Mouse (Mus musculus): ENCODE measurements around the gene Hemk1.

The Hemk1 gene

DNA sequence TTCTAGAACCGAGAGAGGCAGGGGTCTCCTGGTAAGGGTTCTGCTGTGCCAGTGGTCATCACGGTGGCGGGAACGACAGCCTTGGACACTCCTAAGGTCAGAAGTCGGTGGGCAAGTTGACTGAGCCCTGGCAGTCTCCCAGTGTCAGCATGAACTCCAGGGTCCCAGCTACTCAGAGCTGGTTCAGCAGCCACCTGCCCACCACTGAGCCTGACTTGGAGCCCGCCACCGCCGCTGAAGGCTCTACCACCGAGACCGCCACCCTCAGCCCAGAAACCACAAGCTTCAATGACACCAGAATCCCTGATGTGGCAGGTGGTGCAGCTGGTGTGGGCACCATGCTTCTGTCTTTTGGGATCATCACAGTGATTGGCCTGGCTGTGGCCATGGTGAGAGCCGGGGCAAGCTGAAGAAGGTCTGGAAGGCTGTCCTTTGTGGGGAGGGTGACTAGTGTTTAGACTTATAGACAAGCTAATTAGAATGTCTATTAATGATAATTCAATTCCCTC is 4.1 kb upstream of the Hemk1 start:
- DNase-seq: no peak

DNA sequence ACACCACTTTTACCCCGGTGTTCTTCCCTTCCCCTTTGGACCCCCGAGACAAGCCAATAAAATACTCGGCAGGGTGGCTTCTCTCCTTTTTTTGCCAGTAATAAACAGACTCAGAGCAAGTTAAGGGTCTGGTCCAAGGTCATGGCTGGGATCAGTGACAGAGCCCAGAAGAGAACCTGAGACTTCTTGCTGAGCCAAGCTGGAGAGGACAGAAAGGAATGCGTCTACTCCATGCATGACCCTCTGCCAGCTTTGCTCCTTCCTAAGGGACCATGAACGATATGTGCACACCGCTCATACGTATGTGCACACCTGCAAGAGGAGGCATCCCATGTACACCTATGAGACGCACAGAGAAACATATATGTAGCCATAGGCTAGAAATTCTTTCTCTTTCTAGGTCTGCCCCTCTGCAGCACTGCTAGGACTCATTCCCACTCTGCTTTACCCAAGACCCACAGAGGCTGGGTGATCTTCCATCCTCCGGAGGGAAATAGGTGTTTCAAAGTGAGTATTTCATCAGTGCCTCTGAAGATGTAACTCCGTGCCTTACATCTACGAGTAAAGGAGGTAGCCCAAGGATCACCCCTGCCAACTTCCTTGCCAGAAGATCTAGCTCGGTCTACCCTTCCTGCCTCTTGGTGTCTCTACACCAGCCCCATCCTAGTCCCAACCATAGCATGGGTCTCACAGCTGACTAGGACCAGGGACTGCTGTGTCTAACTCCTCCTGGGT is 2.9 kb upstream of the Hemk1 start:
- DNase-seq: no peak

DNA sequence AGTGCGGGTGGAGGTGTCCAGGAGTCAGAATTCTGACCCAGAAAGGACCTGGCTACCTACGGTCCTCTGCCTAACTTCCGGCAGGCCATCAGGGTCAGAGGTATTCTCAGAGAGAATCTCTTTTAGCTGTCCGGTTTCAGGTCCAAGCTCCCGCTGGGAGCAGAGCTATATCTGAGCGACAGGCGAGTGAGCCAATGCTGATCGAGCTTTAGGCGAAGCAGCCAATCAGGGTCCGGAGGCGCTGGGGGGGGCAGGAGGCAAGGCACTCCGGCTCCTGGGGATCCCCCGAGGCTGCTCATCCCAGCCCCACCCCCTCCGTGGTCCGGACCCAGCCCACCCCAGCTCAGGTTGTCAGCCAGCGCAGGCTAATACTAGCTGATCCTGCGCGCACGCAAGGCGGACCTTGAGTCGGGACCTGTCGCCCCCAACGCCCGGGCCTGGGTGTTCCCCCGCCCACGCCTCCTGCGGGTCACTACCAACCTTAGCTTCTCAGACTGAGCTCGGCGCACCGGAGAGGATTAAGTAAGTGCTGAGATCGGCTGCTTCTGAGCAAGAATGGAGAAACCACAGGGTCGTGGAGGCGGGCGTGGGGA is 2.2 kb upstream of the Hemk1 start, which contains the start of gene 6430571L13Rik:
6430571L13Rik (plus strand) TSS at position 336 of the 593 bp plus-strand sequence.
- peak; percentile 94 for DNase-seq

DNA sequence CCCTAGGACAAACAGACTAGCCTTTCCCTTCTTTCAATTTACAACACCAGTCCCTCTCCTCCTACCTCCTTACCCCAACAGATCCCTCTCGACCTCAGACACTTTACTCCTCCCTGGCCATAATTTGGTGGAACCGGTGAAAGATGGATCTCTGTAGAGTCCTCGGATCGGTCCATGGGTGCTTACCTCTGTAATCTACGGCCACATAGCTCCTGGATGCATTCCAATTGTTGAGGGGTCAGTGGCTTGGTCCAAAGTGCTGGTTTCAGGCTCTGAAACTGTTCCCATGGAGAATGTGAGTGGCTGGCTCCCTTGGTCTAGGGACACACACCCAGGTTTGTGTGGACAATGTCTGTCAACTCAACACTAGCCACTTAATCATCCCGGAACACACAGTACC is 1.8 kb downstream of the Hemk1 start:
- no peak for DNase-seq

DNA sequence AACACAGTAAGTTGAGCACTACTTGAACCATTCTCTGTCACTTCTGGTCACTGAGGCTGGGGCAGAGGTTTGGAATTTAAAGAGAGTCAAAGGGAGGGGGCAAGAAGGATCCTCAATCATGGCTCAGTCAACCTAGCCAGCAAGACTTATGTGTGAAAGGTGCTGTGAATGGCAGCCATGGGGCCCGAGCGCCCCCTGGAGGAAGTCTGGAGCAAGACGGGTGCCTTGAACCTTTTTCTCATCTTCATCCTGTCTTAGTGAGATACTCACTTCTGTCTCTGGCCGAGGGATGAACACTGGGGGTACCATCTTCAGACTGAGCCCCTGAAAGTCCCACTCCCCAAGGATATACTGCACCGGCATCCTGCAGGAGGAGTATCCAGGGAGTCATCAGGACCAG is 2.2 kb downstream of the Hemk1 start:
- DNase-seq: peak; percentile 73 to 84

DNA sequence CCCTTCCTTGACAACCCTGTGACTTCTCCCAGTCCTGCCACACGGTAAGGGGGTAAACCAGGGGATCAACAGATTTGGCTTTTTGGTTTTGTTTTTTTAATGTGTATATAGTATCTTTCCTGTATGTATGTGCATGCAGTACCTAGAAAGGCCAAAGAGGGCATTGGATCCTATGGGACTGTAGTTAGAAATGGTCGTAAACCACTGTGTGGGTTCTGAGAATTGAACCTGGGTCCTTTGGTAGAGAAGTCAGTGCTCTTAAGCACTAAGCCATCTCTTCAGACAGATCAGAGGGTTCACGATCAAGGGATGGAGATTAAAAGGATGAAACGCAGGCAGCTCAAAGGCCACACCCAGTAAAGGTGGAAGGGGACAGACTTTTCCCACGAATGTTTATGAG is 3.1 kb downstream of the Hemk1 start:
- no peak for DNase-seq

DNA sequence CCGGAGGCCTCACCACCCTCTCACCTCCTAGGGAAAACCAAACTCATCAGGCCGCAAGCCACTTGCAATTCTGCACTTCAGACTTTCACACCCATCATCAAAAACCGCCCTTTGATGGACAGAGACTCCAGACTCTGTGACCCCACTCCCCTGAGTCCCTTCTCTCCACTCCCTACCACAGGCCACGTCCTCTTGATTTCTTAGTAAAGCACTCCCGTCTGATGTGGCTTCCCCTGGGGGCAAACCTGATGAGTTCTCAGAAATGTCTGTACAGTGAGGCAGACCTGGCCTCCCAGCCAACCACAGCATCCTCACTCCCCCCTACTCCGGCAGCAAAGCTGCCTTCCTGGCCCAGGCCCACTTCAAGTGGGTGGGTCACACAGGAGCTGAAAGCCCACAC is 3.8 kb downstream of the Hemk1 start:
- DNase-seq: no peak

DNA sequence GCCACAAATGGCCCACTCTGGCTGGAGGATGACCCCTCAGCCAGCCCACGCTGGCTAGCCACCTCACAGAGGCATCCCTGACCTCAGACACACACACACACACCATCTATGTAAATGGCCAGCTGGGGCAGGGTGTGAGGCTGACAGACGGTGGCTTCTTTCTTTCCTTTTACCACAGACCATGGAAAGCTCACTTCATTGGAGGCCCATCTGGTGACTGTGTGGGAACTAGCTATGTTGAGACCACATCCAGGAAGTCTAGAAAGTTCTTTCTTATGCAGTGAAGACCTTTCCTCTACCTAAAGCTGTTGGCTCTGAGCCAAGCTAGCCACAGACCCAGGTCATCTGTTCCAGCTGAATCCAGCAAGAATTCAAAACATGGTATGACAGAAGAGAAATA is 4.5 kb downstream of the Hemk1 start:
- no peak for DNase-seq

DNA sequence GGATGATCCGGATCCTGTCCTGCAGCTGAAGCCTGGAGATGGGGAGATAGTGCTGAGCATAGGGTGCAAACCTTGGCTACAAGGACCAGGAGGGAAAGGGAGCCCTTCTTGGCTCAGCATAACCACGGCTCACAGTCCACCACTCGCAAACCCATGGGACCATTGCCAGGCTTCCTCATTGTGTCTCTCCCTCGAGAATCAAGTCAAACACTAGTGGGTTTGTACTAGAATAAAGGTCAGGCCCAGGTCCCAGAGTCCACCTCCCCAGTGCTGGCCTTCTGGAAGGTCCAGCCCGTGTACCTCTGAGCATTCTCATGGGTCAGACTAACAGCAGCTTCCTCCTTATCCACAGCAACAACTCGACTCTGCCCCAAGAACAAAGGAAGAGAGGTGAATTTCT is 7.4 kb downstream of the Hemk1 start:
- no peak for DNase-seq

DNA sequence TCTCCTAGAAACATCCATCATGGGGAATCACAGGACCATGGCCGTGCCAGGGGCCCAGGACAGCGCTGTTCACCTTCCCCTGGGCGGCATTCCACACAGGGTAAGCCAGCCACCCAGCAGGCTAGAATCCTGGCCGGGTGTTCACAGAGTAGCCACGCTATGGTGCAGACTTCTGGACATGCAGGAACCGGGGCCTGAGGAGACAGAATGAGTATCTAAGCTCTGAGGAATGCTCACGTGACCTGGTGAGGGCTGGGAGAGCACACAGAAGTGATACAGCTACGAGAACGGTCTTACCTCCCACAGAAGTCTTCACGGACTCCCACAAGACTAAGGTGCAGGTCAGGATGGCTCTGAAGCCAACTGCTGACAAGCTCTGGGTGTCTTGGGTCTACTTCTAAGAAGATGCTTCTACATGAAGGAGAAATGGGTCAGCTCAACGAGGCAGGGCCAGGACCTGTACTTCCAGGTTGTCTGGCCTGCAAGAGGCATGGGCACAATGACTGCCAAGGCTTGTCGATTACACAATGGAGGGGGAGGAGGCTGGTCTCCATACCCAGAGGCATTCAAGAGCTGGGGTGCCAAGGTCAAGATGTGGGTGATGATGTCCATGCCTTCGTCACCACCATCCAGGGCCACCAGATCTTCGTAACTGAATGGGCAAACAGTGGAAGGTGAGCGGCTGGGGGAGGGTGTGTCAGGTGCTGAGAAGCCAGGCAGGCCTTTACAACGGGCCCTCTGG is 10.1 kb downstream of the Hemk1 start:
- peak; percentile 72 to 84 for DNase-seq

DNA sequence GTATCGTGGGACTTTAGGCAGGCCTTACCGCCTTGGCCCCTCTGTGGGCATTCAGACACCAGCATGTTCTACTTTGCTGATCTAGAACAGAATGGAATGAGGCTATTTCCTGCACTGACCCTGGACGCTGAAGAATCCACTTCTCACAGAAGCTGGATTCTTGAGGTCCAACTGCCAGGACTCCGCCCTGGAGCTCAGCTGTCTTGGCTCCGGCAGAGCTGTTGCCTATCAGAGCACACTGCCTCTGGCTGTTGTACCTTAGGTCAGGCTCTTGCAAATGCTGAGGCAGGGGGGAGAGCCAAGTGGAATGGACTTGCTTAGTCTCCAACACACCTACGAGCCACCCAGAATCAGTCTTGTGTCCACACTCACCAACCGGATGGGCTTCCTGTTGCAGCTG is 12.2 kb downstream of the Hemk1 start:
- peak; percentile 39 to 69 for DNase-seq

DNA sequence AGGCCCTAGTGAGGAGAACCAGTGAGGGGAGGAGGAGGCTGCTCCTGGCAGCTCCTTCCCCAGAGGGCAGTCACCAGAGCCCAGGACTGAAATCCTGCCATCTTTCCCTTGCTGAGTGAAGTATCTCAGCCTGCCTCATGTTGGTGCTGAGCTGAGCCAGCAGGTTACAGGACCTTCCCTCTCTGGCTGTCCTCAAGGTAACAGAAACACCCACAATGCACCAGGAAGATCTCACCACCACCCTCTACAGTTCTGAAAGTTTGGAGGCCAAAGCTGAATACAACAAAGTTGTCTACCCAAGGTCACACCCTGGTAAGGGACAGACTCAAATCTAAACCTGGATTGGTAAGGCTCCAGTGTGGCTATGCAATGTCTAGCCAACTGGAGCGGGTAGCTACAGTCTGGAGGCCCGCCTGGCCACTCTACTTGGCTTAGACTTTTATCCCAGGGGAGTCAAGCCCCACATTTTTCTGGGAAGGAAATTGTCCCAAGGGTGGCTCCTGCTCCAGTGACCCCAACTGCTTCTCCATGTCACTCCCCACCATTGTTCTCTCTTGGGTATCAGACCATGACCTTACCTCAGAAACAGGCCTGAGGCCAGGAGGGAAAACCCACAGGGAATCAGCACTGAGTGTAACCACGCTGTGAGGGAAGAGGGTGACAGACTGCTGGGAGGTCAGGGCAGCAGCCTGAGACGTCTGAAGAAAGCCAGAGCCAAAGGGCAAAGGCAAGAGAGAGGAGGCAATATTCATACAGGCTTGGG is 13.2 kb downstream of the Hemk1 start:
- no peak for DNase-seq

DNA sequence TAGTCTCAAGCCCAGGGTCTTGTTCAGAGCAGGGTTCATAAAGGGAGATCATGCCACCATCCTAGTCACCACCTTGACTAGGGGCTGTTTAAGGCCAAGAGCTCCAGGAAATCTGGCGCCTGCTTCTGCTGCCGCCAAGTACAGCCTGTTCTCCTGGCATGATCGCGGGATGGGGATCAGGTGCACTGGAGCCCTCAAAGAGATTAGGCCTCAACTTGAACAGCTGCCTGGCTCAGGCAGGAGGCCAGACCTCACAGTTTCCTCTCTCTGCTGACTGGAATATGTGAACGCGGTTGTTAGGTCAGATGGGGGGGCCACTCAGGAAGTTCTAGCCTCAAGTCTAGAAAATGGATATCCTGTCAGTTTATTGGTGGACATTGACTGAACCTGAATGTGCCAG is 14.6 kb downstream of the Hemk1 start:
- peak in 1 of 2 experiments; percentile 70 for DNase-seq

DNA sequence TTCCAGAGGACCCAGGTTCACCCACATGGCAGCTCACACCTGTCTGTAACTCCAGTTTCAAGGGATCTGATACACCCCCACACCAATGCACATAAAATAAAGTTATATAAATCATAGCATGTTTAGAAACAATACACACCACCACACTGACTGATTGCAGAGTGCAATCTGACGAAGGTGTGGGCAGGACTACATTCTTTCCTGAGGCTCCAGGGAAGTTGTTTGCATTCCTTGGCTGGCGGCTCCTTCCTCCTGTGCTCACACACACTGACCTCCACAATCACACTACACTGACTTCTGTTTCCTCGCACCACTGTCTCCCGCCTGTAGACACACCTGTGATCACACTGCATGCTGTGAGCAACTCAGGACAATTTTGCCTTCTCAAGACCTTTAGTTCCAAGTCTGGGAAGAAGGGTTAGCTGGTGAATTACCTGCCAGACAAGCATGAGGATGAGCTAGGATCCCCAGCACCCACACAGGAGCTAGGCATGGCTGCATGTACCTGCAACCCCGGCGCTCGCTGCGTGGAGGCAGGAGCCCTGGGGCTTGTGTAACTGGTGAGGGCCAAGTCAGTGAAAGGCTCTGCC is 15.6 kb downstream of the Hemk1 start:
- DNase-seq: no peak

DNA sequence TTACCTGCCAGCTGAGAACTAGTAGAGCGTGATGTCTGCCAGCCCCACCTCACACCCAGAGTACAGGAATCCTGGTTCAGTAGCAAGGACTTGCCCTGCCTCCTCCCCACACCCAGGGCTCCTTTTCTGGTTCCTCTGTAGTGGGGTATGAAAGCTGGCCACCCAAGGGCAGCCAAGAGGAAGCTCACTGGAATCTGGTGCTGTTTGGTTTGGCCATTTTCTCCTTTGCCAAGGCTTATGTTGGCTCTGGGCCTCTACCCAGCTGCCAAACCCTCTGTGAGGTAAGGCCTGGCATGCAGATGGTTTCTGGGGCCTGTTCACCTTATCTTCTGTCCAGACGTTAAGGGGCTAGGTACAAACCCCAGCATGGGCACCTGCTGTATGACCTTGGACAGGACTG is 22.4 kb downstream of the Hemk1 start:
- DNase-seq: no peak

DNA sequence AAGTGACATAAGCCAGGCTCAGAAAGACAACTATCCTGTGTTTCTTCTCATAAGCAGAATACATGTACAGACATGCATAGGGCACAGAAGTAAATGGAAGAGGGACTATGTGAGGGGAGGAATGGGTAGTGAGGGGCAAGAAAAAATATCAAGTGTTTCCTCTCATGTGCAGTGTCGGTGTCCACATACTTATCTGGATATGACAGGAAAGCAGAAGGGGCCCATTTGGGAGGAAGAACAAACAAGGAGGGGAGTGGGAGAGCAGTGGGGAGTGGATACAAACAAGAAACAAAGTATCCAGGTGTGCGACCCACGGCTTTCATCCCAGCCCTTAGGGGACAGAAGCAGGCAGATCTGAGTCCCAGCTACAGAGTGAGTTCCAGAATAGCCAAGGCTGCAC is 24.2 kb downstream of the Hemk1 start:
- no peak for DNase-seq

DNA sequence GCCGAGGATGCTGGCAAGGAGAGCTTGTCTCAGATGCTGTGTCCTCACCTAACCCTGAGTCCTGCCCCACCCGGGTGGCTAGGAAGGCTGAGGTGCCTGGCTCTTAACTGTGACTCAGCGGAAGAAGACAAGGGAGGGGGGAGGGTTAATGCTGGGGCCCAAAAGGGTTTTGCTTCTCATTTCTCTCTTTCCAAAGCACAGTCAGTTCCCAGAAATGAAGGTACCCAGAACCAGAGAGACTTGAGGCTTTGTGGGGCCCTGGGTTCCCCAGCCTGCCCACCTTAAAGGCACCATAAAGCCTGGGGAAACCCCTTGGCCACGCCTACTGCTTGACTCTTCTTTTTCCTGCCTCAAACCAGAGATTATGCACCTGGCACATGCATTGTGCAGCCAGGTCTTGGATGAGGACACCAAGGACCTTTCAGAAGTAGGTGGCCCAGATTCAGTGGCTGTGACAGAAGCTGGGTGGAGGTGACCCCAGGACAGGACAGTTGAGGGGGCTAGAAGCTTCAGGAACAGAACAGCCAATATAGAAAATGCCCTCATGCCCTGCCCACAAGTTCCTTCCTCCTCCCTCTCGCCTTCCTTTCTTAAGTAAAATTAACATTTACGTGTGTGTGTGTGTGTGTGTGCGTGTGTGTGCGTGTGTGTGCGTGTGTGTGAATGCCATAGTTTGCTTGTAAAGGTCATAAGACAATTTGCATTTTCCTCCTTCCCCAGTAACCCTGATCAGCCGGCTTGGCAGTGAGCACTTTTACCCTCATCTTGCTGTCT is 25.2 kb downstream of the Hemk1 start:
- no peak for DNase-seq

DNA sequence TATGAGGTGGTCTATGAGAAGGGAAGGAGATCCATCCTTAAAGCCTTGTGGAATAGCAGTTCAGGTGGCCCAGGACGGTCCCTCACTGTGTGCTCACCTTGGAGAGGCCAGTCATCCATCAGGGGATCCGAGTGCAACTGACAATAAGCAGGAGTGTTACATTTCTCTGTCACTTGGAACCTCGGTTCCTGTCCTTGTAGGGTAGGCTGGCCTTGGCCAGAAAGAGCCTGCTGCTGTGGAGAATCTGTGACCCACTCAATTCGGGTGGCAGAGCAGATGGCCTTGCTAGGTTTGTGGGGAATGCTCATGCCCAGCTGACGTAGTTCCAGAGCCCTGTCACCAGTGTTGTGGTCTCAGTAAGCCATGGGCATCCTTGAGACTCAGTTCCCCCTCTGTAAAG is 28.6 kb downstream of the Hemk1 start:
- no peak for DNase-seq

DNA sequence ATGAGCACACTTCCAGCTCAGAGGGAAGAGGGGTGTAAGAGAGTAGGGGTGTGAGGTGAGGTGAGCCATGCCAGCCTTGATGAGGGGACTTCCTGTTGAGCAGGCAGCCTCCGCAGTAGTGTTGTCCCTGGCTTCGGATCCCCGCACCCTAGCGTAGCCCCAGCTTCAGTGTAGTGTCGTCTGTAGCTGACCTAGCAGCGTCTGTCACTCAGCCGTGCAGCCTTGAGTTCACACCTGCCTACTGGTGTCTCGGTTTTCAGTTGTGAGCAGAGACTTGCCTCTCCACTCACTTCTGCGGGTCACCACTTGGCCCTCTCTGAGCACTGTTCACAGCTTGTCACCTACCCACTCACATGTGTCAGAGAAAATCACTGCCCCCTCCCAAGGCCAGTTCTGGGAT is 29.0 kb downstream of the Hemk1 start:
- DNase-seq: no peak

DNA sequence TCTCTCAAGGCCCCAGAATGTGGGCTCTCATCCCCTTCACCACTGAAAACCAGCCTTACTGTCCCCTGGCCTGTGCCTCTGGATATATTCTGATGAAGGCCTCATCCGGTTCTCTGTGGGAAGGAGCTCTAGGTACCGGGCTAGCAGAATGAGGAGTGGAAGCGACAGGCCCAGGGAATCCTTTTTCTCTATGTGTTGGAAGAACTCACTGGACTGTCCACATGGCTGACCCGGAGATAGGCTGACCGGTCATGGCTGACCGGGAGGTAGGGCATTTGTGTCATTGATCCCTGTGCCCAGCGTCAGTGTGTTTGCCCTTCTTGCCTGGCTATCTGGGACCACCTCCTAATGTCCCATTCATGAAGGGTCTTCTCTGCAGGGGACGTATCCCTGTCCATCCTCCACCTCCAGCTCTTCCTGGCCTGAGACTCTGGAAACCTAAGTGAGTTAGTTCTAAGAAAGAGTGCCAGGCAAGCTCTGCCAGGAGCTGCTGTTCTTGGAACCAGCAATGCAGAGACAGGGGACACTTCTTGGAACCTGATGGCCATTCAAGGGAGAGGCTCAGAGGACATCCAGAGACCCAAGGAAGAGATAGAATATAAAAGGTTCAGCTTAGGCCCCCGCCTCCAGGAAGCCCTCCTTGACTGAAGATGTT is 29.7 kb downstream of the Hemk1 start:
- no peak for DNase-seq

DNA sequence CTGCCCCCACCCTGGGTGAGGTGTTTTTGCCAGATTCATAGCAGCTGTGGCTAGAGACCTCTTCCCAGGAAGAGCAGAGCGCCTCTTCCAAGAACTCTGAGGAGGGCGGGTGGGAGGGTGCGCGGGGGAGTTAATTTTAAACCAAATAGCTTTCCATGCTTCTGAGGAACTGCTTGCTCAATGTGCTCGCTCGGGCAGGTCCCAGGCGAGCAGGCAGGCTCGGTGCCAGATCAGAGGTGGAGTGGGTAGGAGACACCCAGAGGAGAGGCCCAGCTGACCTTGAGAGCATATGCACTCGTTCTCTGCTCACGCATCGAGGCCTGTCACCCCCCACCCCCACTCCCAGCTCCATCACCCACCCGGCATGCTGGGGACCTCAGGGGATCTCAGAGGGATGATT is 30.3 kb downstream of the Hemk1 start:
- DNase-seq: peak; percentile 78 to 90
